Mouse (Mus musculus) forebrain, embryonic 11.5 days (tissue): ENCODE results near the gene Phlpp1. TPM values are rescaled to one million over a fixed set of nuclear protein-coding genes. Genes with fewer than 3 reads are reported as not detected.

Experiments used
- ATAC-seq: fragments of 200-750 bp; cut with Nextera tagmentation; replicated peaks from 2 replicates; pipeline ENCODE4 v1.8.0; 2017; ENCODE audit warnings: moderate TSS enrichment; ENCODE audit not compliant: low FRiP score
- DNase-seq: peaks from one replicate; pipeline ENCODE4 v3.0.0-alpha.2; 2017; ENCODE audit warnings: low spot score
- H3K27ac ChIP-seq: fragments of 300-500 bp; sonication (generic); 2 replicates; pipeline ENCODE4 v1.5.1; 2014; ENCODE audit warnings: low read depth, low read length
- H3K27me3 ChIP-seq: fragments of 300-500 bp; sonication (generic); 2 replicates; pipeline ENCODE4 v1.6.1; 2014; ENCODE audit warnings: mild to moderate bottlenecking, low read length, mixed read lengths; ENCODE audit not compliant: control insufficient read depth, insufficient read depth
- H3K36me3 ChIP-seq: fragments of 300-500 bp; sonication (generic); 2 replicates; pipeline ENCODE4 v1.6.1; 2014; ENCODE audit warnings: mild to moderate bottlenecking, low read length, moderate library complexity, mixed read lengths; ENCODE audit not compliant: control insufficient read depth, insufficient read depth
- H3K4me1 ChIP-seq: fragments of 300-500 bp; sonication (generic); replicated peaks from 2 replicates; pipeline ENCODE4 v1.6.1; 2014; ENCODE audit warnings: low read length, mixed read lengths; ENCODE audit not compliant: control insufficient read depth, insufficient read depth
- H3K4me2 ChIP-seq: fragments of 300-500 bp; sonication (generic); 2 replicates; pipeline ENCODE4 v1.6.1; 2014; ENCODE audit warnings: low read depth, mild to moderate bottlenecking, low read length, moderate library complexity, mixed read lengths; ENCODE audit not compliant: severe bottlenecking
- H3K4me3 ChIP-seq: fragments of 300-500 bp; sonication (generic); 2 replicates; pipeline ENCODE4 v1.5.1; 2014; ENCODE audit warnings: low read depth, low read length
- H3K9ac ChIP-seq: fragments of 300-500 bp; sonication (generic); 2 replicates; pipeline ENCODE4 v1.6.1; 2014; ENCODE audit warnings: low read length
- H3K9me3 ChIP-seq: fragments of 300-500 bp; sonication (generic); 2 replicates; pipeline ENCODE4 v1.6.1; 2016; ENCODE audit warnings: low read length, mixed read lengths; ENCODE audit not compliant: control insufficient read depth
- WGBS: fragments of 180-500 bp; shearing (Covaris S2); extraction: QIAGEN DNeasy Blood & Tissue Kit; methylation state at CpG from one replicate; pipeline ENCODE4 v1.1.7; 2014; 5-methylcytosine and 5-hydroxymethylcytosine counted together
- polyA plus RNA-seq: library from polyadenylated mRNA; unstranded; fragments of >200 nt; fragmentation: Nextera tagmentation; extraction: Ambion mirVana; gene quantifications from 2 replicates; pipeline ENCODE4 v1.2.1, GENCODE M21; 2014

Gene Phlpp1
- polyA plus RNA-seq, 1 experiment from 2014 or later = 9.7 TPM

DNA sequence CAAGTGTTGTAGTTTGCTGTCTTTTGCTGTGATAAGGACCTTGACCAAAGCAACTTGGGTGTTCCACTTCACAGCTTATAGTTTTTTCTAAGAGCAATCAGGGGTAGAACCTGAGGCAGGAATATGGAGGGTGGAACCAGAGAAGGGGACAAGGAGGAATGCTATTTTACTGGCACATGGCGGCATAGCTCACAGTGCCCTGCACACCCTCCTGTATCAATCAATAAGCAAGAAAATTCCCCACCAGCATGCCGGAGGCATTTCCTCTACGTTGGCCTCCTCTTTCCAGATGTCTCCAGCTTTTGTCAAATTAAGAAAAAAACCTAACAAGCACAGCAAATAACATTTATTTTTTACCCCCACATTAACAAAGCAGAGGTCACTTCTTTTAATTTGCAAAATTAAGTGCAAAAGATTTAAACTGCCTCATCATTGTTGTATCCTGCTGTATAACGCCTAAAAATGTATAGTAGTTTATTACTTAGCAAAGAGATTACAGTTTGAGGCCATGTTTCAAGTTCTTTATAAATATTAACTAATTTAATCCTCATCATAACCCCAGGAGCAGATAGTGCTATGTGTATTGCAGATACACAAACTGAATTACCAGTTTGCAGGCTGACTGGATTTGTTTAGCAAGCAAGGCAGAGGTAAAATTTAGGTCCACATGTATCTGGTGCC is 13.4 kb downstream of the Phlpp1 start:
- H3K4me1 ChIP-seq = peaks cover 2% of the 10 kb centered on the region; the same call in 1 of the 2 replicates
- 69% methylated on average over 4 of the region's 4 CpGs for WGBS
- DNase-seq = no peak
- no peak overlapping the region for H3K4me3 ChIP-seq
- no peak overlapping the region for H3K4me2 ChIP-seq
- ATAC-seq = no peak
- H3K27ac ChIP-seq = no peak overlapping the region
- H3K27me3 ChIP-seq = no peaks in the 10 kb centered on the region
- H3K9ac ChIP-seq = no peak overlapping the region
- H3K36me3 ChIP-seq = no peaks in the 10 kb centered on the region
- no peaks in the 10 kb centered on the region for H3K9me3 ChIP-seq

DNA sequence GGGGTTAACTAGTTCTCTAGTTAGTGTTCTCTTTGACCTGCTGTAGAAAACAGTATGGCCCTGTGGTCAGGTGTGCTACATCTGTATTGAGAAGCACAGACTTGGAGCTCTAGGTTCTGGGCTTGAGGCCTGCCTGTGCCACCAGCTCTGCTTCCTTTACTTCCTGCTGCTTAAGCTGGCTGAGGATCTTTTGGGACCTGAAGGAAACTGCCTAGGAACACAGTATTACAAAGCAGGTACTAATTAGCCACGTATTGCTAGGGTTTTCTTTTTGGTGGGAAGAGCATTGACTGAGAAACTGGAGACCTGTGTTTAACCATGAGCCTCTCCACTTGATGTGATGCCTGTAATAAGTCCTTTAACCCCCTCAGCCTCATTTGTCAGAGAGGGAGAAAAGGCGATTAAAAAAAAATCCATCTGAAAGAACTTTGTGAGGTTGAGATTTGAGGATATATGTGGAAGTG is 13.9 kb downstream of the Phlpp1 start:
- peaks cover 2% of the 10 kb centered on the region; the same call in 1 of the 2 replicates for H3K4me1 ChIP-seq
- no peak overlapping the region for H3K4me3 ChIP-seq
- H3K9me3 ChIP-seq = no peaks in the 10 kb centered on the region
- no peaks in the 10 kb centered on the region for H3K36me3 ChIP-seq
- no peak overlapping the region for H3K27ac ChIP-seq
- ATAC-seq = peak; percentile 63; the same call in 1 of the 2 replicates
- no peak for DNase-seq
- no peak overlapping the region for H3K9ac ChIP-seq
- H3K4me2 ChIP-seq = no peak overlapping the region
- H3K27me3 ChIP-seq = no peaks in the 10 kb centered on the region
- WGBS = 35% methylated on average over 2 of the region's 2 CpGs

DNA sequence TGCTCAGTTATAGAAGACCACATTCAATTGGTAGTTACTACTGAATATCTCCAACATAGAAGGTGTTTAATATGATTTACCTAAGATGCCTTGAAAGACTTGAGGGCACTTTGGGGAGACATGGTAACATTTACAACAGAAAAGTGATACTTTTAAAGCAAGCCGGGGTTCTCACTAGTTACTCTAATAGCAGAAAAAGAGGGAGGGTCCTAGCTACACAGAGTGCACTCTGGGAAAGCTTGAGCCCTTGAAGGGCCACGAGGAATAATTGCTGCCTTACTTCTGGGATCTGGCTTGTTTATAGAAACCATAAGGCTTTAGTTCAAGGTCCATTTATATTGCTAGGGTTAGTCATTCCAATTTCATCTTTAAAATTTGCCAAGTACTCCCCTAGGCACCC is 14.5 kb downstream of the Phlpp1 start:
- H3K9ac ChIP-seq = no peak overlapping the region
- no peaks in the 10 kb centered on the region for H3K9me3 ChIP-seq
- H3K4me3 ChIP-seq = no peak overlapping the region
- 35% methylated on average over 2 of the region's 2 CpGs for WGBS
- DNase-seq = no peak
- peak; percentile 53; the same call in 1 of the 2 replicates for ATAC-seq
- H3K4me1 ChIP-seq = peaks cover 2% of the 10 kb centered on the region; the same call in 1 of the 2 replicates
- H3K27ac ChIP-seq = no peak overlapping the region
- H3K4me2 ChIP-seq = no peak overlapping the region
- H3K27me3 ChIP-seq = no peaks in the 10 kb centered on the region
- H3K36me3 ChIP-seq = no peaks in the 10 kb centered on the region

DNA sequence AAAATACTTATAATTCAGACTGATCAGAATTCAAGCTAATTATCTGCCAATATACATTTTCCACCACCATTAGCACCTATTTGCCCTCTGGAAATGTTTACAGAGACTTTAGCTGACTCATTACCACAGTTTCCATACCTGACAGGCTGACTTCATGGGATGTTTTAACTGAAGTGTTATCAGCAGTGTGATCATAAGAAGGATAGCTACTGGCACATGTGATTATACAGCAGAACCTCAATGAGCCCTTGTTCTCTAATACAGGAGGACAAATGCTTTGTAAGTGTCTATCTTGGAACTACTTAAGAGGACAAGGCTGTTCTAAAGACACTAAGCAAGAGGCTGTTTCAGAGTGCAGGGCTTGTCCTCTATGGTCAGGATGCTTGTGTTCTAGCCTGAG is 15.9 kb downstream of the Phlpp1 start:
- Histone ChIP-seq H3K27ac (no peak overlapping the region), H3K4me3 (no peak overlapping the region), H3K36me3 (no peaks in the 10 kb centered on the region), H3K4me1 (peaks cover 2% of the 10 kb centered on the region; the same call in 1 of the 2 replicates), H3K9me3 (no peaks in the 10 kb centered on the region), H3K27me3 (no peaks in the 10 kb centered on the region), H3K9ac (no peak overlapping the region), H3K4me2 (no peak overlapping the region)
- ATAC-seq = no peak
- DNase-seq = no peak

DNA sequence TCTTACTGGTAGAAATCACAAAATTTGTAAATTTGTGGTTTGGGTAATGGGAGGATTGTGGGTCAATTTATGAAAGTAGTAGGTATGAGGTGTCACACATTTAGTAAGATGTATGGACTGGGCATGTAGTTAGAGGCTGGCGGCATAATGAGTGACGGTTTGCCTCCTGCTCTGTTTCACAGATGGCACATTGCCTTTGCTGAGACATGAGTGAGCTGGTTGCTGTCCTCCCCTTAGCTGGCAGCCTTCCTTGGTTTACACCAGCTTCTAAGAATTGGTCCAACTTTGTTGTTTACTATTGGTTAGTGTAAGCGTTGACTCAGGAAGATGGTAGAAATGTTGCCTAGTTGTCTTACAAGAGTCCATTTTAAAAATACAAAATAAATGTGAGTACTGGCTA is 17.2 kb downstream of the Phlpp1 start:
- no peaks in the 10 kb centered on the region for H3K36me3 ChIP-seq
- H3K4me2 ChIP-seq = no peak overlapping the region
- peaks cover 4% of the 10 kb centered on the region; the same call in 1 of the 2 replicates for H3K4me1 ChIP-seq
- H3K9me3 ChIP-seq = no peaks in the 10 kb centered on the region
- H3K27ac ChIP-seq = no peak overlapping the region
- H3K27me3 ChIP-seq = no peaks in the 10 kb centered on the region
- DNase-seq (no peak), ATAC-seq (no peak)
- no peak overlapping the region for H3K9ac ChIP-seq
- no peak overlapping the region for H3K4me3 ChIP-seq
- 87% methylated on average over 3 of the region's 3 CpGs for WGBS

DNA sequence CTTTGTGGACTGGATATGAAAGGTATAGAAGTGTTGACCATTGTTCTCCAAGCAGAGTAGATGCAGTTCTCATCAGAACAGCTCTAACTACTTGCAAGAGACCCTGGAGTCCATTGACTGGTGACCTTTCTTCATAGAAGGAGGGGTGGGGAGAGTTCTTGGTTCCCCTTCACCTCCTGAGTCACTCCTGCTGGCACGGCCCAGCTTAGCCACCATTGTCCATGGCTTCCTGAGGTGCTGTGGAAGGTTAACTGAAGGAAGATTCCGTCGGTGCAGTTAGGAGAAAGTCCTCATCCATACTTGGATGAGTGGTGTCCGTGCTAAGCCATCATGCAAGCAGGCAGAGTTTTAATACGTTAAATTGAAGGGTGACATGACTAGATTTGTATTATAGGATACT is 17.8 kb downstream of the Phlpp1 start:
- 94% methylated on average over 5 of the region's 5 CpGs for WGBS
- ATAC-seq = no peak
- H3K36me3 ChIP-seq = no peaks in the 10 kb centered on the region
- H3K27ac ChIP-seq = no peak overlapping the region
- H3K4me3 ChIP-seq = no peak overlapping the region
- peaks cover 4% of the 10 kb centered on the region; the same call in 1 of the 2 replicates for H3K4me1 ChIP-seq
- H3K27me3 ChIP-seq = no peaks in the 10 kb centered on the region
- DNase-seq = no peak
- no peak overlapping the region for H3K4me2 ChIP-seq
- H3K9ac ChIP-seq = no peak overlapping the region
- no peaks in the 10 kb centered on the region for H3K9me3 ChIP-seq

DNA sequence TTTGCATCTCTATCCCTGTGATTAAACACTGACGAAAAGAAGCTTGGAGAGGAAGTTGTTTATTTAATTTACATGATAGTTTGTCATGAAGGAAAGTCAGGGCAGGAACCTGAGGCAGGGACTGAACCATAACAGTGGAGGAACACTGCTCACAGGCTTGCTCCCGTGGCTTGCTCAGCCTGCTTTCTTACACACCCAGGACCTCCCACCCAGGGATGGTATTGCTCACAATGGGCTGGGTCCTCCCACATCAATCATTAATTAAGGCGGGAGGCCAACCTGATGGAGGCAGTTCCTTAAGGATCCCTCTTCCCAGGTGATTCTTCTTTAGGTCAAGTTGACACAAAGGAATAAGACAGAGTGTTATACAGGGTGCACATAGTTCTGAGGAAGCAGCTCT is 19.1 kb downstream of the Phlpp1 start:
- H3K9ac ChIP-seq = no peak overlapping the region
- DNase-seq (no peak), ATAC-seq (no peak)
- no peaks in the 10 kb centered on the region for H3K27me3 ChIP-seq
- 61% methylated on average over 3 of the region's 3 CpGs for WGBS
- no peaks in the 10 kb centered on the region for H3K36me3 ChIP-seq
- H3K4me2 ChIP-seq = no peak overlapping the region
- H3K9me3 ChIP-seq = no peaks in the 10 kb centered on the region
- no peak overlapping the region for H3K27ac ChIP-seq
- H3K4me3 ChIP-seq = no peak overlapping the region
- H3K4me1 ChIP-seq = peaks cover 4% of the 10 kb centered on the region; the same call in 1 of the 2 replicates

DNA sequence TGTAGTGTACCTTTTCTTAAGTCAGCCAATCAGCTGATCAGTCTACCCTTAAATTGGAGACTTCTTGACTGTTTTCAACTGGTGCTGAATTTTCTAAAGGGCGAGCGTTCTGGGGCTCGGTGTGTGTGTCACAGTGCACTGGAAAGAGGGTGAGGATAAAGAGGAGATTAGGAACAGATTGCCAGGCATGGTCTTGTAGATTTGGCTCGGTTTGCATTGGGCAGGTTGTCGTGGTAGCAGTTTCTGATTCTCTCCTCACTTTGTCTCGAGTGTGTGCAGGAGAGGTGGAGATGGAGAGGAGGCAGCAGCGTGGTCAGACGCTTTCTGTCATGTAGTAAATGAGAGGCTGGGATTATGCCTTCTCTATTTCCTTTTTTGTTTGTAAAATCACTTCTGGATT is 20.3 kb downstream of the Phlpp1 start:
- no peak overlapping the region for H3K9ac ChIP-seq
- DNase-seq = no peak

More for the DNA sequence above, 20.3 kb downstream of the Phlpp1 start:
- Histone ChIP-seq H3K36me3 (no peaks in the 10 kb centered on the region), H3K27ac (no peak overlapping the region), H3K4me1 (peaks cover 5% of the 10 kb centered on the region; the same call in 1 of the 2 replicates), H3K9me3 (no peaks in the 10 kb centered on the region), H3K4me3 (no peak overlapping the region), H3K27me3 (no peaks in the 10 kb centered on the region), H3K4me2 (no peak overlapping the region)
- ATAC-seq = no peak
- 45% methylated on average over 8 of the region's 8 CpGs for WGBS
